Mouse (Mus musculus) neural tube, embryonic 11.5 days (tissue): ENCODE data around the gene 2410141K09Rik. TPM values are rescaled to one million over a fixed set of nuclear protein-coding genes. Genes with fewer than 3 reads are reported as not detected.
"Not testable (repeated sequence)": the region's sequence is repeated elsewhere in the genome, so short reads cannot be mapped to it uniquely, and the experiment has no call there.

Experiments used
- ATAC-seq: fragments of 200-750 bp; cut with Nextera tagmentation; 2 replicates; pipeline ENCODE4 v1.8.0; 2017; ENCODE audit warnings: moderate number of reproducible peaks, mild to moderate bottlenecking, moderate TSS enrichment, moderate library complexity; ENCODE audit not compliant: insufficient read depth, low FRiP score, low TSS enrichment
- DNase-seq: peaks from one replicate; pipeline ENCODE4 v3.0.0-alpha.2; 2015; ENCODE audit warnings: low spot score
- H3K27ac ChIP-seq: fragments of 300-500 bp; sonication (generic); 2 replicates; pipeline ENCODE4 v1.5.1; 2014; ENCODE audit warnings: low read depth, mild to moderate bottlenecking, low read length
- H3K27me3 ChIP-seq: fragments of 300-500 bp; sonication (generic); 2 replicates; pipeline ENCODE4 v1.6.1; 2014; ENCODE audit warnings: mild to moderate bottlenecking, low read length, mixed read lengths; ENCODE audit not compliant: control insufficient read depth, insufficient read depth
- H3K36me3 ChIP-seq: fragments of 300-500 bp; sonication (generic); 2 replicates; pipeline ENCODE4 v1.6.1; 2014; ENCODE audit warnings: mild to moderate bottlenecking, low read length, moderate library complexity, mixed read lengths; ENCODE audit not compliant: control insufficient read depth, insufficient read depth
- H3K4me1 ChIP-seq: fragments of 300-500 bp; sonication (generic); 2 replicates; pipeline ENCODE4 v1.6.1; 2014; ENCODE audit warnings: low read length, mixed read lengths; ENCODE audit not compliant: control insufficient read depth, insufficient read depth
- H3K4me2 ChIP-seq: fragments of 300-500 bp; sonication (generic); 2 replicates; pipeline ENCODE4 v1.6.1; 2014; ENCODE audit warnings: low read depth, mild to moderate bottlenecking, moderate library complexity
- H3K4me3 ChIP-seq: fragments of 300-500 bp; sonication (generic); 2 replicates; pipeline ENCODE4 v1.5.1; 2014; ENCODE audit warnings: low read depth, low read length
- H3K9ac ChIP-seq: fragments of 300-500 bp; sonication (generic); 2 replicates; pipeline ENCODE4 v1.6.1; 2014; ENCODE audit warnings: mild to moderate bottlenecking, low read length
- H3K9me3 ChIP-seq: fragments of 300-500 bp; sonication (generic); 2 replicates; pipeline ENCODE4 v1.6.1; 2016; ENCODE audit warnings: low read length; ENCODE audit not compliant: control insufficient read depth
- WGBS: fragments of 180-500 bp; shearing (Covaris S2); extraction: QIAGEN DNeasy Blood & Tissue Kit; methylation state at CpG from one replicate; pipeline ENCODE4 v1.1.7; 2014; 5-methylcytosine and 5-hydroxymethylcytosine counted together
- polyA plus RNA-seq: library from polyadenylated mRNA; unstranded; fragments of >200 nt; fragmentation: Nextera tagmentation; extraction: Ambion mirVana; gene quantifications from 2 replicates; pipeline ENCODE4 v1.2.1, GENCODE M21; 2014

The 2410141K09Rik gene
- not detected in 2 replicates for polyA plus RNA-seq

DNA sequence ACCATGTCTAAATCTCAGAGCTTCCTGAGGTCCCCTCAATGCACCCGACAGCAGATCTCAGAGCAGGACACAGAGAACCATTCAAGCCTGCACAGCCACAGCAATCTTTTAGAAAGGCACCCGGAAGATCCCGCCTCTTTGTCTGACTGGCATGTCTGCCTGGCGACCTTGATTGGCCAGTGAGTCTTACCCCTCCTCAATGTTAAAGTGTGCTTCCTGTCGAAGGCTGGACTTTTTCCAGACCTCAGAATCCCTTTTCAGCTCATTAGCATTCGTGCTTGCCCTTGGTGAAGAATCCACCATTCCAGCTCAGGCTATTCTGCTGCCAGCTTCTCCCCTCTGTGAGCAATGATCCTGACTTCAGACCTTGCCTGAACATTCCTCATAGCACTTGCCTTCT lies at the start of gene 2410141K09Rik:
2410141K09Rik (minus strand) TSS at position 101 of the 400 bp plus-strand sequence.
- not testable (repeated sequence) for H3K4me2 ChIP-seq, H3K36me3 ChIP-seq, H3K27ac ChIP-seq, ATAC-seq, H3K9me3 ChIP-seq, H3K4me1 ChIP-seq, H3K4me3 ChIP-seq, H3K27me3 ChIP-seq, DNase-seq, H3K9ac ChIP-seq
- WGBS, result no CpG with 5 or more reads among the region's 6 CpGs

- not testable (repeated sequence) for H3K27ac ChIP-seq, H3K9ac ChIP-seq, ATAC-seq, H3K4me2 ChIP-seq, H3K4me1 ChIP-seq, H3K9me3 ChIP-seq, H3K36me3 ChIP-seq, H3K27me3 ChIP-seq, H3K4me3 ChIP-seq, DNase-seq
- no CpG with 5 or more reads among the region's 5 CpGs for WGBS
Observed at GRCm38 (mm10) chr13:66426858-66427257, 14.1 kb downstream of the 2410141K09Rik start.

DNA sequence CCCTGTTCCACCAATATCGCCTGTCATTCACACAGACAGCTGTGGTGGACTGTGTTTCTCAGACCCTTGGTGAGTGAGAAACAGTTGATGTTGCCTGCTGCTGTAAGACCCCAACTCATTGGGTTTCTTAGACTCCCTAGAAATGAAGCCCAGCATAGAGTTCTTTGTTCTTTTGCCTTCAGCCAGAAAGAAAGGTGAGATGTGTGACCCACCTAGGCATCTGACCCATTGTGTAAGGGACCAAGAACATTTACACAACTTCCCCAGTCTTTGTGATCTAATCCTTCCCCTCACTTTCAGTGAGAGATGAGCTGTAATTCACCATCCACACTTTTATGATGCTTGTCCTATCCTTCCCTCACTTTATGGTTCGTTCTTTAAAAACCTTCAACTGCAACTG lies 26.0 kb downstream of the 2410141K09Rik start:
- no CpG with 5 or more reads among the region's 2 CpGs for WGBS
- H3K9me3 ChIP-seq, H3K9ac ChIP-seq, H3K4me1 ChIP-seq, ATAC-seq, H3K36me3 ChIP-seq, DNase-seq, H3K4me3 ChIP-seq, H3K4me2 ChIP-seq, H3K27ac ChIP-seq, H3K27me3 ChIP-seq: not testable (repeated sequence)

Other genes starting within 250 kb of the 2410141K09Rik start
- gene Gm10772, start 213.5 kb downstream of the 2410141K09Rik start, polyA plus RNA-seq, result not detected in 2 replicates